Mouse (Mus musculus) embryonic stem cell, embryonic (primary cell): ENCODE measurements around the gene Gabra6.

Experiments
- CTCF ChIA-PET, 4 experiments: fragments of 300-600 bp in 2 of 4; fragments of 350-600 bp in 2 of 4; sonication (Branson Sonifier 250); formaldehyde crosslinking; loops; one replicate each; lab custom pipeline; 2022; ENCODE audit warnings: inconsistent platforms in 2 of 4; lab: Charles Lee
- POLR2A ChIA-PET, 4 experiments: fragments of 300-600 bp in 2 of 4; fragments of 350-600 bp in 2 of 4; sonication (Branson Sonifier 250); formaldehyde crosslinking; loops; one replicate each; lab custom pipeline; 2022; ENCODE audit warnings: antibody characterized with exemption in 4 of 4, inconsistent platforms in 1 of 4; lab: Charles Lee

The Gabra6 gene

GRCm38 (mm10) chr11:42320882-42321281 is at the start of gene Gabra6:
TSS of gene Gabra6 (minus strand) at chr11:42321072.
- CTCF ChIA-PET, result no interaction called here
- POLR2A ChIA-PET, result no interaction called here

- ChIA-PET POLR2A (no interaction called here), CTCF (no interaction called here)
Measured at GRCm38 (mm10) chr11:42365544-42365943, 44.7 kb upstream of the Gabra6 start.

GRCm38 (mm10) chr11:42332121-42332520 is 11.2 kb upstream of the Gabra6 start:
- ChIA-PET POLR2A (no interaction called here), CTCF (no interaction called here)

GRCm38 (mm10) chr11:42326262-42326661 is 5.4 kb upstream of the Gabra6 start:
- POLR2A ChIA-PET, result no interaction called here

GRCm38 (mm10) chr11:42321560-42321959 is 688 bp upstream of the Gabra6 start:
- CTCF ChIA-PET, result no interaction called here
- POLR2A ChIA-PET, result no interaction called here

More at GRCm38 (mm10) chr11:42326262-42326661, 5.4 kb upstream of the Gabra6 start:
- CTCF ChIA-PET, result interaction anchor here in 1 of 4 experiments (0.6 kb wide), 1 partner anchor 1503 kb away, joined by 4 read pairs; no protein-coding TSS in a partner anchor

- CTCF ChIA-PET, result interaction anchor here in 1 of 4 experiments (1.1 kb wide), 1 partner anchor 177 kb away, joined by 3 read pairs; no protein-coding TSS in a partner anchor
- POLR2A ChIA-PET, result no interaction called here
Measured at GRCm38 (mm10) chr11:42319521-42319920, 1.4 kb downstream of the Gabra6 start.

- POLR2A ChIA-PET, result no interaction called here
Measured at GRCm38 (mm10) chr11:42319101-42319500, 1.8 kb downstream of the Gabra6 start.

GRCm38 (mm10) chr11:42317985-42318384 is 2.9 kb downstream of the Gabra6 start:
- POLR2A ChIA-PET, result no interaction called here
- CTCF ChIA-PET, result no interaction called here

More at GRCm38 (mm10) chr11:42319101-42319500, 1.8 kb downstream of the Gabra6 start:
- CTCF ChIA-PET, result no interaction called here

- ChIA-PET POLR2A (no interaction called here), CTCF (no interaction called here)
Measured at GRCm38 (mm10) chr11:42314850-42315249, 6.0 kb downstream of the Gabra6 start.

GRCm38 (mm10) chr11:42310892-42311291 is 10.0 kb downstream of the Gabra6 start:
- POLR2A ChIA-PET, result interaction anchor here in 1 of 4 experiments (0.7 kb wide), 1 partner anchor 1588 kb away, joined by 5 read pairs; no protein-coding TSS in a partner anchor
- CTCF ChIA-PET, result interaction anchor here in 1 of 4 experiments (0.6 kb wide), 1 partner anchor 1580 kb away, joined by 3 read pairs; no protein-coding TSS in a partner anchor

- ChIA-PET POLR2A (no interaction called here), CTCF (no interaction called here)
Measured at GRCm38 (mm10) chr11:42309086-42309485, 11.8 kb downstream of the Gabra6 start.

GRCm38 (mm10) chr11:42306095-42306494 is 14.8 kb downstream of the Gabra6 start:
- POLR2A ChIA-PET, result no interaction called here
- CTCF ChIA-PET, result no interaction called here

- POLR2A ChIA-PET, result no interaction called here
- CTCF ChIA-PET, result no interaction called here
Measured at GRCm38 (mm10) chr11:42258978-42259377, 61.9 kb downstream of the Gabra6 start.
